Mouse (Mus musculus): ENCODE data around the gene Dcdc2b. TPM values are rescaled to one million over a fixed set of nuclear protein-coding genes. Genes with fewer than 3 reads are reported as not detected.

Dcdc2b gene
- polyA plus RNA-seq, 1 experiment from 2014 or later = 0.54 TPM

DNA sequence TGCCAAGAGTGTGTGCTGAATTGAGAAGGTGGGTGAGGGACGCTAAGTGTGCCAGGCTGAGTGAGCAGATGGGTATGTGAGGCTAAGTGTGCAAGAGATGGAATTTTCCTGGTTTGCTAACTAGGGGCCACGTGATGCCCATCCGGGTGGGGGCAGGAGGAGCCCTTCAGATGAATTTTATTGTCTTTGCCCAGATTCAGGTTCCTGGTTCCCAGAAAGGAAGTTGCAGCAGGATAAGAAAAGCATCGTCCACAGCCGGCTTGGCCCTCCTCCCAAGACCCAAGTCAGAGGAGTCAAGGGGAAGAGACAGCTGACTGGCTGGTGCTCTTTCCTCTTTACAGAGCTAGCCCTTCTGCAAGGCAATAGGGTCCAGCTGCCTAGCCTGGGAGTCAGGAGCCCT lies 35.6 kb downstream of the Dcdc2b start, which contains the start of gene Fam167b:
TSS of gene Fam167b (minus strand) at position 84 of the 400 bp plus-strand sequence.
- Histone ChIP-seq H3K9ac (replicated peaks) (no peak within 1 kb of the TSS), H3K9me3 (ENCODE audit: low read length) (no peaks in the 10 kb centered on the region), H3K27me3 (ENCODE audit: insufficient read depth, low read length) (no peaks in the 10 kb centered on the region), H3K4me1 (ENCODE audit: insufficient read depth) (peaks cover 3% of the 10 kb centered on the region; the same call in 1 of the 2 replicates), H3K36me3 (replicated peaks; ENCODE audit: insufficient read depth, low read length) (no peaks in the 10 kb centered on the region), H3K4me2 (ENCODE audit: low read depth, low read length) (0 out of 2 replicates have a peak within 1 kb of the TSS, but pooled peaks have one; percentile 0), H3K27ac (ENCODE audit: low read depth) (peak within 1 kb of the TSS; percentile 53; the same call in 1 of the 2 replicates), H3K4me3 (ENCODE audit: low read depth, low read length) (no peak within 1 kb of the TSS; the same call in 1 of the 2 replicates)
- no peak for TF ChIP-seq EP300 (IDR thresholded peaks at IDR 0.05; ENCODE audit: low read depth)
- no peak for TF ChIP-seq CTCF (IDR thresholded peaks at IDR 0.05; ENCODE audit: low read depth)
- 63% methylated on average over 5 of the region's 5 CpGs for WGBS (ENCODE audit: insufficient replicate concordance)
- DNase-seq (no peak), ATAC-seq (peak; percentile 22; the same call in 1 of the 2 replicates)

GRCm38 (mm10) chr4:129577688-129578087 lies 36.4 kb downstream of the Dcdc2b start:
- WGBS (ENCODE audit: insufficient replicate concordance) = 75% methylated on average over 7 of the region's 7 CpGs
- Histone ChIP-seq H3K4me3 (ENCODE audit: low read depth, low read length) (no peak overlapping the region; the same call in 1 of the 2 replicates), H3K27ac (ENCODE audit: low read depth) (no peak overlapping the region; the same call in 1 of the 2 replicates), H3K4me1 (ENCODE audit: insufficient read depth) (peaks cover 3% of the 10 kb centered on the region; the same call in 1 of the 2 replicates), H3K9me3 (ENCODE audit: low read length) (no peaks in the 10 kb centered on the region), H3K4me2 (ENCODE audit: low read depth, low read length) (no peak overlapping the region), H3K36me3 (replicated peaks; ENCODE audit: insufficient read depth, low read length) (no peaks in the 10 kb centered on the region), H3K27me3 (ENCODE audit: insufficient read depth, low read length) (no peaks in the 10 kb centered on the region), H3K9ac (replicated peaks) (no peak overlapping the region)
- DNase-seq (no peak), ATAC-seq (no peak)
- no peak for TF ChIP-seq EP300 (IDR thresholded peaks at IDR 0.05; ENCODE audit: low read depth)
- no peak for TF ChIP-seq CTCF (IDR thresholded peaks at IDR 0.05; ENCODE audit: low read depth)

DNA sequence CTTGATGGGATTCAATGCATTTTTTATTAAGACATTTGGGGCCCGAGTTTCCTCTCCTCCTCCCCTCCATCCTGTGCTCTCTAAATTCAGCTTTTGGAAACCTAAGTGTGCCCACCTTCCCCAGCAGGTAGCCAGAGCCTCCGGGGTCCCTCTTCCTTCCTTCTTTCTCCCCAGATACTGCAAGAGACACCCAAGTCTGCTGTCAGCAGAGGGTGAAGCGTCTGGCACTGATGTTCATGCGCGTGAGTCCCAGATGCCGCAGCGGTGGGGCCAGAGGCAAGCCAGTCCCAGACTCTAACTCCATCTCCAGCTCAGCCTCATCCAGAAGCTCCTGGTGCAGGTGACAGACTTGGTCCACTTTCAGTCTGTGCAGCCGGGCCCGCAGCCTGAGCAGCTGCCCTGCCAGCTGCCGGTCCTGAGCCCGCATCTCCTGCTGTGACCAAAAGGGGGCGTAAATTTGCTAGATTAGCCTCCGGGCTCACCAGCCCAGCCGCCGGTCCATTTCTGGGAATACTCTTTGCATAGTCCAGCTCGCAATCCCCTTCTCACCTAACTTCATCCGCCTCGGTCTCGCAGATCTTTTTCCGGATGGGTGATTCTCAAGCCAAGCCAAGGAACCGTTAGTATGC lies 37.1 kb downstream of the Dcdc2b start:
- Histone ChIP-seq H3K9ac (replicated peaks) (peak overlapping the region; percentile 36; the same call in 1 of the 2 replicates), H3K4me3 (ENCODE audit: low read depth, low read length) (peak overlapping the region; percentile 13; the same call in 1 of the 2 replicates), H3K27me3 (ENCODE audit: insufficient read depth, low read length) (no peaks in the 10 kb centered on the region), H3K27ac (ENCODE audit: low read depth) (no peak overlapping the region), H3K9me3 (ENCODE audit: low read length) (no peaks in the 10 kb centered on the region), H3K36me3 (replicated peaks; ENCODE audit: insufficient read depth, low read length) (no peaks in the 10 kb centered on the region), H3K4me2 (ENCODE audit: low read depth, low read length) (peak overlapping the region; percentile 36), H3K4me1 (ENCODE audit: insufficient read depth) (peaks cover 3% of the 10 kb centered on the region; the same call in 1 of the 2 replicates)
- DNase-seq (peak; percentile 78), ATAC-seq (peak; percentile 43; the same call in 1 of the 2 replicates)
- TF ChIP-seq CTCF (IDR thresholded peaks at IDR 0.05; ENCODE audit: low read depth) = peak; percentile 76
- TF ChIP-seq EP300 (IDR thresholded peaks at IDR 0.05; ENCODE audit: low read depth) = no peak
- WGBS (ENCODE audit: insufficient replicate concordance) = 28% methylated on average over 21 of the region's 21 CpGs

DNA sequence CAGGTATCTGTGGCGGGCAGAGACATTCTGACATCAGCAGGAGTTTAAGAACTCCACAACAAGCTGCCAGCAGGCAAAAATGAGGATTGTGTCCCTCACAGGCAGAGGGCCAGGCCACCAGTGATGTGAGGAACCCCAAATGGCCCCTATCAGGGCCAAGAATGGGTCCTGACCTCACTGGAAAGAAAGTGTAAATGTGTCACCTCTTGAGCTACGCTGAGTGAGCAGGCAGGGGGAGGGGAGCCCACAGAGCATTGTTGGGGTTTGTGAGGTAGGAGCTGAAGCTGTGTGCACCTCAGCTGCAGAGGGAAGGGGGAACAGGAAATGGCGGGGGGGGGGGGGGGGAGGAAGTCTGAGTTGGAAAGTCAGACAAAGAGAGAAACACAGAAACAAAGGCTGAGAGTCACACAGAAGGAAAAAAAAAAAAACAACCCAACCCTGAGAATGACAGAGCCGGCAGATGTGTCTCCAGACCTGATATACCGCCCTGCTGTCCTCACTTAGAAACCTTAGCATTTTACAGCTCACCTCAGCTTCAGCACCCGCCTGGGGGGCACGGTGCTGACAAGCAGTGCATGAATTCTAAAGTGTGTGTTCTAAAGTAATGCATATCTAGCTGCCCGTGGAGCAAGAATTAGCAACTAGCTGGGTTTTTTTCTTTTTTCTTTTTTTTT lies 38.7 kb downstream of the Dcdc2b start:
- no peak for ATAC-seq
- Histone ChIP-seq H3K9me3 (ENCODE audit: low read length) (no peaks in the 10 kb centered on the region), H3K4me3 (ENCODE audit: low read depth, low read length) (no peak overlapping the region), H3K4me2 (ENCODE audit: low read depth, low read length) (peak overlapping the region; percentile 42; the same call in 1 of the 2 replicates), H3K27me3 (ENCODE audit: insufficient read depth, low read length) (no peaks in the 10 kb centered on the region), H3K27ac (ENCODE audit: low read depth) (peak overlapping the region; percentile 64; the same call in 1 of the 2 replicates), H3K36me3 (replicated peaks; ENCODE audit: insufficient read depth, low read length) (no peaks in the 10 kb centered on the region), H3K4me1 (ENCODE audit: insufficient read depth) (peaks cover 3% of the 10 kb centered on the region; the same call in 1 of the 2 replicates), H3K9ac (replicated peaks) (no peak overlapping the region)
- no peak for TF ChIP-seq CTCF (IDR thresholded peaks at IDR 0.05; ENCODE audit: low read depth)
- TF ChIP-seq EP300 (IDR thresholded peaks at IDR 0.05; ENCODE audit: low read depth) = no peak
- DNase-seq = peak; percentile 54
- 32% methylated on average over 7 of the region's 8 CpGs for WGBS (ENCODE audit: insufficient replicate concordance)

- no peak for TF ChIP-seq CTCF (IDR thresholded peaks at IDR 0.05; ENCODE audit: low read depth)
- no peak for TF ChIP-seq EP300 (IDR thresholded peaks at IDR 0.05; ENCODE audit: low read depth)
- Histone ChIP-seq H3K4me2 (ENCODE audit: low read depth, low read length) (no peak within 1 kb of the TSS), H3K9me3 (ENCODE audit: low read length) (no peaks in the 10 kb centered on the region), H3K27ac (ENCODE audit: low read depth) (peak within 1 kb of the TSS; percentile 51; the same call in 1 of the 2 replicates), H3K27me3 (ENCODE audit: insufficient read depth, low read length) (no peaks in the 10 kb centered on the region), H3K9ac (replicated peaks) (no peak within 1 kb of the TSS), H3K4me3 (ENCODE audit: low read depth, low read length) (no peak within 1 kb of the TSS), H3K36me3 (replicated peaks; ENCODE audit: insufficient read depth, low read length) (no peaks in the 10 kb centered on the region), H3K4me1 (ENCODE audit: insufficient read depth) (peaks cover 3% of the 10 kb centered on the region; the same call in 1 of the 2 replicates)
- DNase-seq (no peak), ATAC-seq (no peak)
- 57% methylated on average over 8 of the region's 8 CpGs for WGBS (ENCODE audit: insufficient replicate concordance)
Measured at GRCm38 (mm10) chr4:129573430-129573829, 40.6 kb downstream of the Dcdc2b start, which contains the start of gene Lck. Gene Lck, minus strand, starts transcription at chr4:129573641.

GRCm38 (mm10) chr4:129573093-129573370 lies 41.0 kb downstream of the Dcdc2b start:
- Histone ChIP-seq H3K9me3 (ENCODE audit: low read length) (no peaks in the 10 kb centered on the region), H3K4me3 (ENCODE audit: low read depth, low read length) (no peak overlapping the region), H3K9ac (replicated peaks) (no peak overlapping the region), H3K4me2 (ENCODE audit: low read depth, low read length) (no peak overlapping the region), H3K27ac (ENCODE audit: low read depth) (peak overlapping the region; percentile 51; the same call in 1 of the 2 replicates), H3K27me3 (ENCODE audit: insufficient read depth, low read length) (no peaks in the 10 kb centered on the region), H3K4me1 (ENCODE audit: insufficient read depth) (peaks cover 3% of the 10 kb centered on the region; the same call in 1 of the 2 replicates), H3K36me3 (replicated peaks; ENCODE audit: insufficient read depth, low read length) (no peaks in the 10 kb centered on the region)
- DNase-seq (no peak), ATAC-seq (no peak)
- TF ChIP-seq CTCF (IDR thresholded peaks at IDR 0.05; ENCODE audit: low read depth) (no peak), EP300 (IDR thresholded peaks at IDR 0.05; ENCODE audit: low read depth) (no peak)
- WGBS (ENCODE audit: insufficient replicate concordance) = 93% methylated on average over 4 of the region's 4 CpGs

Measured in liver, postnatal 0 days (tissue).